Mouse (Mus musculus) embryo, embryonic 10 days (tissue): ENCODE results near the gene Olfr1066.
"Not testable (repeated sequence)": the region's sequence is repeated elsewhere in the genome, so short reads cannot be mapped to it uniquely, and the experiment has no call there.

ENCODE experiments used
- DNase-seq: peaks from one replicate; pipeline ENCODE4 v3.0.0-alpha.2; 2015; ENCODE audit warnings: low spot score

Olfr1066 gene

DNA sequence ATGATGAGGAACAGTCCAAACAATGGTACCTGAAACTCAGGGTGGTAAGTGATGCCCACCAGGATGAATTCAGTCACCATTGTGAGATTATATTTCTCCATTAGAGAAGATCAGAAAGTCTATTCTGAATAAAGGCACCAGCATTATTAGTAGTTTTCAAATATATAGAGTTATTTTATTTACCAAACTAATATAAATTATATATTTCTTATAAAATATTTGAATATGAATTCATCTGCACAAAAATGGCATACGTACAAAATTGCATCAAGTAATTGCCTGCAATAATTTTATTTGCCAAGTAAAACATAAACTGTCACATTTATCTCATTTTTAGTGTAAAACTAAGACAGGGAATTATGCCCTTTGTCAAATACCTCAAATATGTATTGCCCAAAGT, at the start of gene Olfr1066:
Olfr1066 (minus strand) TSS at position 101 of the 400 bp plus-strand sequence.
- DNase-seq, result no peak

DNA sequence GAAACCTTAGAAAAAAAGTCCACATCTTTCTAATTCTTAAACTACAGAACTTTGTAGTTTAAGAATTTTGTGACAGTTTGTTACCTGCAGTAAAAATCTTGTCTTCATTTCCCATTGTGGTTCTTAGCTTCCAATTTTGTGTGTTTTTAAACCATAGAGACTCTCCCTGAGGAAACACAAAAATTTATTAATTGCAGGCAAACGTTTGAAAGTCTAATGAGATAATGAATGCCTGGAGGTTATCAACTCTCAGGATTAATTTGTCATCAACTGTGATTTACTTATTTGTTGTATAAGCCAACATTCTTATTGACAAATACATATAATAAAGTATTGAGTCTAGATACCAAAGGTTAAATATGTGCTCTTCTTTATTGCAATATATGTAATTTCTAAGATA, 31.2 kb upstream of the Olfr1066 start, which contains the start of gene Olfr228:
Olfr228 (minus strand) TSS at position 101 of the 400 bp plus-strand sequence.
- DNase-seq, result no peak

DNA sequence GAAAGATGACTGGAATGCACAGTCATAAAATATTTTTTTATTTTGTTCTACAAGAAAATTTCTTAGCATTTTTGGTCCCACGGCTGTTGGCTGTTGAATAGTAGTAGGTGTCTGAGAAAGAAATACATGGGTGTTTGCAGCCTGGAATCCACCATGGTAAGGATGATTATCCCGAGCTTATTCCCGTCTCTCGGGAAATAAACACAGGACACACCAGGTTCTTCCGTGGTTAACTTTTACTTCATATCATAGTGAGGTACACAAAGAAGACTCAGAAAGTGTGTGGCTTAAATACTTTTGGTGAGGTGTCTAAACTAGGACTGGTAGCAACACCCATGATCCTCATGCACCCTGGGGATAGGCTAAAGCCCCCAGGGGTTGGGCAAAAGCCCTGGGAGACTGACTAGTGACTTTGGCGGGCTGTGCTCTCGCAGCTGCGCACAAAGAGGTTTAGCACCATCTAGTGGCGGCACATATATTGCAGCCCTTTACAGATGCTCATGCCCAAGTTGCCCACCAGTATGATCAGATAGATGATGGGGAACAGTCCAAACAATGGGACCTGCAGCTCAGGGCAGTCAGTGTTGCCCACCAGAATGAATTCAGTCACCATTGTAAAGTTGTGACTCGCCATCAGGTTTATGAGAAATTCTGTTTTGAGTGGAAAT, 8.5 kb upstream of the Olfr1066 start:
- peak; percentile 72 for DNase-seq

DNA sequence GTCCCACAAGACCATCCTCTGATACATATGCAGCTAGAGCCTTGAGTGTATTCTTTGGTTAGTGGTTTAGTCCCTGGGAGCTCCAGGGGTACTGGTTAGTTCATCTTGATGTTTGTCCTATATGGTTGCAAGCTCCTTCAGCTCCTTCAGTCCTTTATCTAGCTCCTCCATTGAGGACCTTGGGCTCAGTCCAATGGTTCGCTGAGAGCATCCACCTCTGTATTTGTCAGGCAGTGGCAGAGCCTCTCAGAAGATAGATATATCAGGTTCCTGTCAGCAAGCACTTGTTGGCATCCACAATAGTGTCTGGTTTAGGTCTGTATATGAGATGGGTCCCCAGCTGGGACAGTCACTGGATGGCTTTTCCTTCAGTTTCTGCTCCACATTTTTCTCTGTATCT, 4.4 kb upstream of the Olfr1066 start:
- DNase-seq, result no peak

DNA sequence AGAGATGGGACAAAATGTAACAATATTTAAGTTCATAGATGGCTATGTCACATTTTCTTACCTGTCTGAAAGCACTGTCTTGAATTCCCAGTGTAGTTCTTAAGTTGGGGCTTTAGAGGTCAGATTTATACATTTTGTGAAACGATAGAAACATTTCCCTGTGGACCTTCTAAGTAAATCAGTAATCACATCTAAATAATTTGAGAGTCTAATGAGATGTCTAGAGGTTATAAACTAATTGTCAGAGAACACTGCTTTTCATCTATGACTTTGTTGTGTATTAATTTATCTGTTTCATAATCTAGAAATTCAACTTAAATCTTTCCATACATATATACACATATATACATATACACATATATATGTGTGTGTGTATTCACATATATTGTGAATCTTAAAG, 5.6 kb downstream of the Olfr1066 start, which contains the start of gene Olfr1065:
Olfr1065 (minus strand) TSS at position 101 of the 400 bp plus-strand sequence.
- not testable (repeated sequence) for DNase-seq

DNA sequence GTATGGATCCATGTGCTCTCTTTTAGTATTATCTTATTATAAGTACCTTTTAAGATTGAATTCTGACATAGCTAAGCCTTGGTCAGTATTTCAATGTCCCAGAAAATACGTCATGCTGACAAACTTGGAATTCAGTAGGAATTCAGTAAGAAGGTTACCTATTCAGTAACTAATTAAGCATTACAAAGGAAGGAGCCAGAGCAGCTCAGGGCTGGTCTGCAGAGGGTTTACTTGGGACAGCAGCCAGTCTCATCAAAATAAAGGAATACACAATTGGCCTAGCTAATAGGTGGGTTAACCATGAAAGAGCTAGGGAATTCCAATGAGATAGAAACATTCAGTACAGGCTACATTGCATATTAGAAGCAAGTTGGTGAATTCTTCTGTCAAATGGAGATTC, 14.0 kb downstream of the Olfr1066 start:
- DNase-seq, result not testable (repeated sequence)

DNA sequence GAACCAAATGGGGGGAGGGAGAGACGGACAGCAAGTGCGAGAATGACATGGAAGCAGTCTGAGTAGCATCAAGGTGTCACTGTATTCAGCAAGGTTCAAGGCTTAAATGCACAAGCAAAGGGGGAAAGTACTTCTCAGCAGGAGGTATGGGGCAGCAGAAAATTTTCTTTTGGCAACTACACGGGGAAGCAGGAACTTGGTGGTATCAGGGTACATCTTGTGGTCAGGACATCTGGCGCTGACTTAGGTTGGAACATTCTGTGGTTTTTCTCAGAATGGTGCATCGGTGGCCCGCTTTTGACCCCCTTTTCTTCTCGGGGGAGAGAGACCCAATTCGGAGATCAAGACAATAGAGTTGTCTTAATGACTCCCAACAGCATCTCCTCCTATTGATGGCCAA, 27.6 kb downstream of the Olfr1066 start:
- not testable (repeated sequence) for DNase-seq

DNA sequence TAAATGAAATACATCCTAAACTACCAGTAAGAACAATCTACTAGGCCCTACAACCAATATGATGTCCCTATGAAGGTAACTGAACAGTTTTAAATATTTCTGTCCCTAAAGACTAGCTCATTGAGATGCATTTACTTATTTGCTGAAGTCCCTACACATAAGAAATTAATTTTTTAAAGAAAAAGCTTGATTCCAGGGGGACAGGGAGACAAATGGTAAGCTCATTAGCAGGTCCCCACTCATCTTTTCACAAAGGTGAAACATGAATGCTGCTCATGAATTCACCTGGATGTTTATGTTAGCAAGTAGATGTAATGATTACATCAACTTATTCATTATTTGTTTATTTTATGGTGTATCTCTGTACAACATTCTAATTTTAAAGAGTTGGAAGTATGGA, 29.4 kb downstream of the Olfr1066 start, which contains the start of gene Olfr1062:
Olfr1062 (minus strand) TSS at position 101 of the 400 bp plus-strand sequence.
- DNase-seq, result not testable (repeated sequence)

DNA sequence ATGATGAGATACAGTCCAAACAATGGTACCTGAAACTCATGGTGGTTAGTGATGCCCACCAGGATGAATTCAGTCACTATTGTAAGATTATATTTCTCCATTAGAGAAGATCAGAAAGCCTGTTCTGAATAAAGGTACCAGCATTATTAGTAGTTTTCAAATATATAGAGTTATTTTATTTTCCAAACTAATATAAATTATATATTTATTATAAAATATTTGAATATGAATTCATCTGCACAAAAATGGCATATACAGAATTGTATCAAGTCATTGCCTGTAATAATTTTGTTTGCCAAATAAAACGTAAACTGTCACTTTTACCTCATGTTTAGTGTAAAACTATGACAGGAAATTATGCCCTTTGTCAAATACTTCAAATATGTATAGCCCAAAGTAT, 42.1 kb downstream of the Olfr1066 start, which contains the start of gene Olfr1061:
Olfr1061 (minus strand) TSS at position 101 of the 400 bp plus-strand sequence.
- no peak for DNase-seq
